Mouse (Mus musculus) liver, embryonic 12.5 days (tissue): Measurements from ENCODE around the gene Slc16a4. TPM values are rescaled to one million over a fixed set of nuclear protein-coding genes. Genes with fewer than 3 reads are reported as not detected.

Source experiments
- ATAC-seq: fragments of 200-750 bp; cut with Nextera tagmentation; 2 replicates; pipeline ENCODE4 v1.8.0; 2017; ENCODE audit warnings: moderate number of reproducible peaks, mild to moderate bottlenecking, moderate library complexity
- H3K27ac ChIP-seq: fragments of 300-500 bp; sonication (generic); 2 replicates; pipeline ENCODE4 v1.5.1; 2016; ENCODE audit warnings: mild to moderate bottlenecking
- H3K27me3 ChIP-seq: fragments of 300-500 bp; sonication (generic); replicated peaks from 2 replicates; pipeline ENCODE4 v1.6.1; 2016; ENCODE audit warnings: mild to moderate bottlenecking, moderate library complexity
- H3K36me3 ChIP-seq: fragments of 300-500 bp; sonication (generic); 2 replicates; pipeline ENCODE4 v1.6.1; 2016; ENCODE audit warnings: mild to moderate bottlenecking, moderate library complexity
- H3K4me1 ChIP-seq: fragments of 300-500 bp; sonication (generic); 2 replicates; pipeline ENCODE4 v1.6.1; 2016
- H3K4me2 ChIP-seq: fragments of 300-500 bp; sonication (generic); 2 replicates; pipeline ENCODE4 v1.6.1; 2016; ENCODE audit warnings: mild to moderate bottlenecking, moderate library complexity
- H3K4me3 ChIP-seq: fragments of 300-500 bp; sonication (generic); 2 replicates; pipeline ENCODE4 v1.5.1; 2016; ENCODE audit warnings: mild to moderate bottlenecking, moderate library complexity
- H3K9ac ChIP-seq: fragments of 300-500 bp; sonication (generic); 2 replicates; pipeline ENCODE4 v1.6.1; 2016; ENCODE audit warnings: mild to moderate bottlenecking, moderate library complexity
- H3K9me3 ChIP-seq: fragments of 300-500 bp; sonication (generic); replicated peaks from 2 replicates; pipeline ENCODE4 v1.6.1; 2016; ENCODE audit warnings: mild to moderate bottlenecking, moderate library complexity
- WGBS: fragments of 180-500 bp; shearing (Covaris S2); methylation state at CpG from one replicate; pipeline ENCODE4 v1.1.7; 2016; ENCODE audit not compliant: insufficient replicate concordance; 5-methylcytosine and 5-hydroxymethylcytosine counted together
- polyA plus RNA-seq: library from polyadenylated mRNA; unstranded; fragments of >200 nt; fragmentation: Nextera tagmentation; extraction: Ambion mirVana; gene quantifications from 2 replicates; pipeline ENCODE4 v1.2.1, GENCODE M21; 2016

Gene Slc16a4
- polyA plus RNA-seq, 1 experiment from 2014 or later, result 1.0 TPM

- Histone ChIP-seq H3K4me3 (peak overlapping the region; percentile 5; the same call in 1 of the 2 replicates), H3K27me3 (no peaks in the 10 kb centered on the region), H3K9me3 (no peaks in the 10 kb centered on the region), H3K4me2 (no peak overlapping the region), H3K27ac (no peak overlapping the region), H3K9ac (no peak overlapping the region), H3K4me1 (peaks cover 51% of the 10 kb centered on the region), H3K36me3 (peaks cover 81% of the 10 kb centered on the region)
- no peak for ATAC-seq
- WGBS, result 95% methylated on average over 2 of the region's 2 CpGs
Measured at GRCm38 (mm10) chr3:107321141-107321540, 30.1 kb downstream of the Slc16a4 start.

- Histone ChIP-seq H3K27ac (no peak overlapping the region), H3K4me2 (peak overlapping the region; percentile 24; the same call in 1 of the 2 replicates), H3K4me3 (no peak overlapping the region; the same call in 1 of the 2 replicates), H3K4me1 (peaks cover 51% of the 10 kb centered on the region), H3K9ac (no peak overlapping the region), H3K9me3 (no peaks in the 10 kb centered on the region), H3K27me3 (no peaks in the 10 kb centered on the region), H3K36me3 (peaks cover 81% of the 10 kb centered on the region)
- no peak for ATAC-seq
Measured at GRCm38 (mm10) chr3:107321776-107322175, 30.7 kb downstream of the Slc16a4 start.

- Histone ChIP-seq H3K36me3 (peaks cover 76% of the 10 kb centered on the region), H3K27ac (no peak overlapping the region), H3K9me3 (no peaks in the 10 kb centered on the region), H3K4me1 (peaks cover 67% of the 10 kb centered on the region), H3K4me3 (no peak overlapping the region), H3K4me2 (no peak overlapping the region), H3K9ac (no peak overlapping the region), H3K27me3 (no peaks in the 10 kb centered on the region)
- no peak for ATAC-seq
- WGBS, result 94% methylated on average over 1 of the region's 1 CpGs
Measured at GRCm38 (mm10) chr3:107326442-107326841, 35.4 kb downstream of the Slc16a4 start.

- 69% methylated on average over 28 of the region's 28 CpGs for WGBS
- no peak for ATAC-seq
- Histone ChIP-seq H3K36me3 (peaks cover 45% of the 10 kb centered on the region), H3K27me3 (no peaks in the 10 kb centered on the region), H3K9me3 (no peaks in the 10 kb centered on the region), H3K27ac (no peak overlapping the region), H3K9ac (peak overlapping the region; percentile 95), H3K4me3 (peak overlapping the region; percentile 97), H3K4me2 (peak overlapping the region; percentile 92), H3K4me1 (peaks cover 41% of the 10 kb centered on the region)
Measured at GRCm38 (mm10) chr3:107330503-107331424, 39.7 kb downstream of the Slc16a4 start.

GRCm38 (mm10) chr3:107331746-107332126 is 40.7 kb downstream of the Slc16a4 start:
- H3K4me1 ChIP-seq, result peaks cover 38% of the 10 kb centered on the region
- H3K9ac ChIP-seq, result peak overlapping the region; percentile 95
- H3K4me3 ChIP-seq, result peak overlapping the region; percentile 97
- no peaks in the 10 kb centered on the region for H3K27me3 ChIP-seq
- peaks cover 39% of the 10 kb centered on the region for H3K36me3 ChIP-seq
- ATAC-seq, result no peak
- peak overlapping the region; percentile 92 for H3K4me2 ChIP-seq
- H3K27ac ChIP-seq, result peak overlapping the region; percentile 89
- no peaks in the 10 kb centered on the region for H3K9me3 ChIP-seq
- 13% methylated on average over 17 of the region's 17 CpGs for WGBS

- no peak for ATAC-seq
- peak overlapping the region; percentile 95 for H3K9ac ChIP-seq
- under 1% methylated on average over 75 of the region's 75 CpGs for WGBS
Measured at GRCm38 (mm10) chr3:107332127-107332959, 41.3 kb downstream of the Slc16a4 start.

GRCm38 (mm10) chr3:107332960-107333380 is 41.9 kb downstream of the Slc16a4 start:
- Histone ChIP-seq H3K36me3 (peaks cover 32% of the 10 kb centered on the region), H3K27me3 (no peaks in the 10 kb centered on the region), H3K4me2 (peak overlapping the region; percentile 92), H3K4me1 (peaks cover 34% of the 10 kb centered on the region), H3K4me3 (peak overlapping the region; percentile 97), H3K9me3 (no peaks in the 10 kb centered on the region), H3K9ac (peak overlapping the region; percentile 95), H3K27ac (peak overlapping the region; percentile 97)
- under 1% methylated on average over 37 of the region's 37 CpGs for WGBS
- peak; percentile 89 for ATAC-seq

More at GRCm38 (mm10) chr3:107332127-107332959, 41.3 kb downstream of the Slc16a4 start:
- Histone ChIP-seq H3K4me1 (peaks cover 38% of the 10 kb centered on the region), H3K27ac (peak overlapping the region; percentile 89), H3K36me3 (peaks cover 37% of the 10 kb centered on the region), H3K4me3 (peak overlapping the region; percentile 97), H3K27me3 (no peaks in the 10 kb centered on the region), H3K4me2 (peak overlapping the region; percentile 92), H3K9me3 (no peaks in the 10 kb centered on the region)

- WGBS, result under 1% methylated on average over 62 of the region's 62 CpGs
- Histone ChIP-seq H3K27me3 (no peaks in the 10 kb centered on the region), H3K36me3 (peaks cover 28% of the 10 kb centered on the region), H3K4me2 (peak within 1 kb of the TSS; percentile 92), H3K27ac (peak within 1 kb of the TSS; percentile 97), H3K9ac (peak within 1 kb of the TSS; percentile 95), H3K4me3 (peak within 1 kb of the TSS; percentile 97), H3K4me1 (peaks cover 30% of the 10 kb centered on the region), H3K9me3 (no peaks in the 10 kb centered on the region)
- ATAC-seq, result peak; percentile 88
Measured at GRCm38 (mm10) chr3:107333381-107334201, 42.6 kb downstream of the Slc16a4 start, which contains the start of gene Rbm15. Rbm15 (minus strand) TSS chr3:107333673.

- H3K36me3 ChIP-seq, result peaks cover 22% of the 10 kb centered on the region
- ATAC-seq, result no peak
- H3K4me3 ChIP-seq, result peak overlapping the region; percentile 97
- no peaks in the 10 kb centered on the region for H3K9me3 ChIP-seq
- peak overlapping the region; percentile 76 for H3K9ac ChIP-seq
- peak overlapping the region; percentile 88 for H3K4me2 ChIP-seq
- H3K27me3 ChIP-seq, result no peaks in the 10 kb centered on the region
- H3K4me1 ChIP-seq, result peaks cover 28% of the 10 kb centered on the region
- 9% methylated on average over 12 of the region's 12 CpGs for WGBS
- peak overlapping the region; percentile 97 for H3K27ac ChIP-seq
Measured at GRCm38 (mm10) chr3:107334202-107334934, 43.3 kb downstream of the Slc16a4 start.

GRCm38 (mm10) chr3:107343971-107344370 is 52.9 kb downstream of the Slc16a4 start:
- no peak overlapping the region for H3K27ac ChIP-seq
- no peaks in the 10 kb centered on the region for H3K36me3 ChIP-seq
- no peaks in the 10 kb centered on the region for H3K9me3 ChIP-seq
- H3K4me1 ChIP-seq, result peaks cover 14% of the 10 kb centered on the region
- peaks cover 5% of the 10 kb centered on the region; the same call in 1 of the 2 replicates for H3K27me3 ChIP-seq
- no peak for ATAC-seq
- no peak overlapping the region for H3K9ac ChIP-seq
- no peak overlapping the region for H3K4me2 ChIP-seq
- whole genome bisulfite sequencing, result 39% methylated on average over 3 of the region's 3 CpGs
- no peak overlapping the region for H3K4me3 ChIP-seq
